Mouse (Mus musculus) testis, adult 2 months (tissue): ENCODE measurements around the gene Slc35e4.

ENCODE experiments used
- CTCF ChIP-seq: fragments of 200-500 bp; IDR thresholded peaks from 2 replicates; pipeline ENCODE4 v1.5.1; 2012; ENCODE audit warnings: low read depth, mild to moderate bottlenecking, inconsistent platforms, low read length, moderate library complexity; ENCODE audit not compliant: control insufficient read depth, insufficient read depth, insufficient replicate concordance
- POLR2A ChIP-seq: fragments of 200-500 bp; IDR thresholded peaks from 2 replicates; pipeline ENCODE4 v1.6.1; 2012; ENCODE audit warnings: low read depth, mild to moderate bottlenecking, inconsistent platforms, low read length, moderate library complexity; ENCODE audit not compliant: control insufficient read depth

DNA sequence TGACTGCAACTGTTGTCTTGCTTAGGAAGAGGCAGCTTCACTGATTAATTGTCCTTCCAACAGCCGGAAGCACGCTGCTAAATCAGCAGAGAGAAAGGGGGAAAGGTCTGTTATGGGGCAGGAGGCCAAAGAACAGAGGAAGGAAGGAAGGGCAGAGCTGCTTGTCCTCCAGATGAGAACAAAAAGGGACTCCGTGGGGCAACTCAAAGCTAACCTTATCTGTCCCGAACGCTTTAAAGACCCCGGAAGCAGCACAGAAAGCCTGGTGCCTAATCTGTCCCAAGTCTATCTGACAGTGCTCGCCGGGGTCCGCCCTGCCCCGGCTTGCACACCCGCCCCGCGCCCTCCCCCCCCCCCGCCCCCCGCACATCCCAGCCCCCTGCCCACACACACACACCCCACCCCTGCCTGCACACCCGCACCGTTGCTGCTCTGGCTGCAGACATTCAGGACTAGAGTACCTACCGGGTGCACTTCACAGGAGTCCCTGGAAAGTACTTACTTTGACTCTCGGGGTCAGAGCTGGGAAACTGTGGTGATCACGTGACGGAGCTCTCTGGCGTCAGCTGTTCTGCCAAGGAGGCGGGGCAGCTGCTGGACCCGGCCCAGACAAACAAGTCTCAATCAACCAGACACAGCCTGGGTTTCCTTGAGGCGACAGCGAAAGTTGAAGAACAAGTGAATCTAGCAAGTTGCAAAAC is 17.2 kb upstream of the Slc35e4 start, which contains the start of gene Tcn2:
- TF ChIP-seq POLR2A = no peak
- TF ChIP-seq CTCF = no peak
